Mouse (Mus musculus): ENCODE data around the gene 4930442H23Rik. TPM values are rescaled to one million over a fixed set of nuclear protein-coding genes. Genes with fewer than 3 reads are reported as not detected.

The 4930442H23Rik gene
- polyA plus RNA-seq, 1 experiment from 2014 or later: not detected

DNA sequence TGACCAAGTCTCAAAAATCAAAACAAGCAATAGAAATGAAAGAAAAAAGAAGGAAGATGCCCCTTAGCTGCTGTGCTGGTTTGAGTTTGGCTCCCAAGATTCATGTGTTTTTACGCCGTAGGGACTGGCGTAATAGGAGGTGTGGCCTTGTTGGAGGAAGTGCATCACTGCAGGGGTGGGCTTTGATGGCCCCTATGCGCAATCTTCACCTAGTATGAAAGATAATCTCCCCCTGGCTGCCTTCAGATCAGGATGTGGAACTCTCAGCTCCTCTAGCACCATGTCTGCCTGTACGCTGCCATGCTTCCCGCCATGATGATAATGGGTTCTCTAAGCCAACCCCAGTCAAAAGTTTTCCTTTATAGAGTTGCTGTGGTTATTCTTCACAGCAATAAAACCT is 32.6 kb upstream of the 4930442H23Rik start:
- ATAC-seq (ENCODE audit: insufficient number of reproducible peaks, insufficient read depth, low FRiP score, low TSS enrichment): no peak
- WGBS: 88% methylated on average over 6 of the region's 6 CpGs
- no peak overlapping the region for H3K27ac ChIP-seq
- H3K4me3 ChIP-seq: no peak overlapping the region
- peaks cover 3% of the 10 kb centered on the region; the same call in 1 of the 2 replicates for H3K9me3 ChIP-seq
- H3K4me1 ChIP-seq: no peaks in the 10 kb centered on the region
- no peak overlapping the region for H3K9ac ChIP-seq
- no peaks in the 10 kb centered on the region for H3K36me3 ChIP-seq
- H3K4me2 ChIP-seq (replicated peaks): no peak overlapping the region
- no peaks in the 10 kb centered on the region for H3K27me3 ChIP-seq

DNA sequence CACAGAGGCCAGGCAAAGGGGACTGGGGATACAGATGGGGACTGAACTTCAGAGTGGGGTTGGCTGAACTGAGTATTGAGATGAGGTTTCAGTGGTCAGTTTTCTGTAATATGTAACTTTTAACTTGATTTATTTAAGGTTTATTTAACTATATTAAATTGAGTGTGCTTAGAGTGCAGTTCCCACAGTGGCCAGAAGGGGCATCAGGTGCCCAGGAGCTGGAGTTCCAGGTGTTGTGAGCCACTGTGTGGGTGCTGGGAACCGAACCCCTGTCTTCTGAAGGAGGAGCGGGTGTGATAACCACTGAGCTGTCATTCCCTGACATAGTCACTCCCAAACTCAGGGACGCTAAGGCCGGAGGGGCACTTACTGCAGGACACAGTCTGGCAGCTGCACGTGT is 26.5 kb upstream of the 4930442H23Rik start:
- no peaks in the 10 kb centered on the region for H3K4me1 ChIP-seq
- H3K27ac ChIP-seq: no peak overlapping the region
- H3K27me3 ChIP-seq: no peaks in the 10 kb centered on the region
- no peak overlapping the region for H3K4me3 ChIP-seq
- WGBS: 92% methylated on average over 5 of the region's 5 CpGs
- no peak overlapping the region for H3K4me2 ChIP-seq (replicated peaks)
- ATAC-seq (ENCODE audit: insufficient number of reproducible peaks, insufficient read depth, low FRiP score, low TSS enrichment): no peak
- H3K36me3 ChIP-seq: no peaks in the 10 kb centered on the region
- peaks cover 3% of the 10 kb centered on the region; the same call in 1 of the 2 replicates for H3K9me3 ChIP-seq
- no peak overlapping the region for H3K9ac ChIP-seq

DNA sequence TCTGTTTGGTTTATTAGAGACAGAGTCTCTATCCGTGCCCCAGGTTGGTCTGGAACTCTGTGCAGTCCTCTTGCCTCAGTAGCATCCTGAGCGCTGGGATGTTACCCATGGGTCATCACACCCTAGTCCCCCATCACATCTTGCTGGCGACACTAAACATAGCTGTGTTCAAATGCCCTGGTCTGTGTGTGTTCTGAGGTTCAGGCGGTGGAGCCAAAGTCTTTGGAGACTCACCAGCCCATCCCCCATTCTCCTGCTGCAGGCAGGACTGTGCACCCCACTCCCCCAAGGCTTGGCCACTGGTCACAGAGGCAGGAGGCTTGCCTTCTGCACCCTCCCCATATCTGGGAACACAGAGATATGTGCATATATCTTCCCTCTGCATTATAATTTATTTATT is 20.5 kb upstream of the 4930442H23Rik start:
- WGBS: 67% methylated on average over 4 of the region's 4 CpGs
- Histone ChIP-seq H3K27me3 (0 out of 2 replicates have a peak, but pooled peaks cover 2% of the 10 kb centered on the region), H3K36me3 (no peaks in the 10 kb centered on the region), H3K9me3 (no peaks in the 10 kb centered on the region), H3K4me1 (no peaks in the 10 kb centered on the region), H3K9ac (no peak overlapping the region; the same call in 1 of the 2 replicates), H3K4me2 (replicated peaks) (no peak overlapping the region), H3K4me3 (no peak overlapping the region), H3K27ac (no peak overlapping the region)
- no peak for ATAC-seq (ENCODE audit: insufficient number of reproducible peaks, insufficient read depth, low FRiP score, low TSS enrichment)

DNA sequence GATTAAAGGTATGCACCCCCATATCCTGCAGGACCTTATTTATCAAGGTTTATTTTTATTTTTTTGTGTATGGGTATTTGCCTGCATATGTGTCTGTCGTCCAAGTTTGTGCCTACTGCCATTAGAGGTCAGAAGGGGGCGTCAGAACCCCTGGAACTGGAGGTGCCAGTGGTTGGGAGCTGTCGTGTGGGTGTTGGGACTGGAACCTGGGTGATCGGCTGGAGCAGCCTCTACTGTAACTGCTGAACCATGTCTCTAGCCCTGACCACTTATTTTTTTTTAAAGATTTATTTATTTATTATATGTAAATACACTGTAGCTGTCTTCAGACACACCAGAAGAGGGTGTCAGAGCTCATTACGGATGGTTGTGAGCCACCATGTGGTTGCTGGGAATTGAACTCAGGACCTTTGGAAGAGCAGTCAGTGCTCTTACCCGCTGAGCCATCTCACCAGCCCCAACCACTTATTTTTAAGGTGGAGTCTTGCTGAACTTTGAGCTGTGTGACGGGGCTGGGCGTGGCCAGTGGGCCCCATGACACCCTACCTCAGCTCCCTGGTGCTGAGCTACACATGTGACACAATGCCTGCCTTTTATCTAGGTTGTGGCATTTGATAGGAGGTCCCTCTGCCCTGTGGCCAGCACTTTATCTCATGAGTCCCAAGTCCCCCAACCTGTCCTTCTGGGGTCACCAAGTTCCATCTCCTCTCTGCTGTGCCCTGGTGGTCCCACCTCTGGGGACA is 19.5 kb upstream of the 4930442H23Rik start:
- no peak for ATAC-seq (ENCODE audit: insufficient number of reproducible peaks, insufficient read depth, low FRiP score, low TSS enrichment)
- H3K4me3 ChIP-seq: no peak overlapping the region
- H3K27me3 ChIP-seq: 0 out of 2 replicates have a peak, but pooled peaks cover 5% of the 10 kb centered on the region
- H3K27ac ChIP-seq: no peak overlapping the region
- H3K9ac ChIP-seq: no peak overlapping the region
- H3K36me3 ChIP-seq: no peaks in the 10 kb centered on the region
- no peaks in the 10 kb centered on the region for H3K4me1 ChIP-seq
- H3K4me2 ChIP-seq (replicated peaks): no peak overlapping the region
- WGBS: 64% methylated on average over 8 of the region's 8 CpGs
- no peaks in the 10 kb centered on the region for H3K9me3 ChIP-seq

DNA sequence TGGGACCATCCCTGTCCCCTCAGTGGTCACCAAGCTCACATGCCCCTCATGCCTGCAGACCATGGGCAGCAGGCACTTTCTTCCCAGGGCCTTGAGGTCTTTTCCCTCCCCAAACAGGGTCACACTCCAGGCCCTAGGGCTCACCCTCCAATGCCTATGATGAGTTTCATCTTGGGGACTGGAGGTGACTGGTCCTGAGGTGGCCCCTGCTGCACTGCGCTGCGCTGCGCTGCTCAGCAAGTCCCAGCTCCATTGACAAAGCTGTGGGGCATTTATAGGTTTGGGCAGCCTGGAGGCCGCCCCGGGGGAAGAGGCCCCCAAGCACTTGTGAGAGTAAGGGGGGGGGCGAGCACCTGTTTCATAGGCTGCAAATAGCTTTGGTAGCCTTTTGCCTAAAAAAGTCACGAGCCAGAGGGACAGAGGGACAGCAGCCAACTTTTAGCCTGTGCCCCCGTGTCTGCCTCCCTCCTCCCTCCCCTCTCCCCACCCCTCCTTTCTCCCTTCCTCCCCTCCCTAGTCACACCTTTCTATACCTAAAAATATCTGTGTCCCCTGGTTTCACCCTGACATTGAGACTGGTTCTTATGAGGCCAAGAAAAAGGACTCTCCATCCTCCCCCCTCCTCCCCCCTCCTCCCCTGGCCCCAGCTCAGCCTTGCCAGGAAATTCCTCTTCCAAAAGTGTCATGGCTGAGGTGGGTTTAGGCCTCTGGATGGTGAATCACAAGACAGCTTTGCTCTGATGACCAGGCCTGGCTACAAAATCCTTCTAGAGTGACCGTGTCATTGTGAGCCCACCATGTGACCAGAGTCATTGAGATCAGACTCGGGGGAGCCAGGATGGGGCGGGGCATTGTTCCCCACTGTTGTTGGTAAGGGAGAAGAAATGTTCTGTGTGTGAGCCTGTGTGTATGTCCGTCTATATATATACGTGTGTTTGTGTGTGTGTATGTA is 18.4 kb upstream of the 4930442H23Rik start, which contains the start of gene Nmrk2:
TSS of gene Nmrk2 (minus strand) at position 245 of the 952 bp plus-strand sequence.
- 52% methylated on average over 13 of the region's 13 CpGs for WGBS
- Histone ChIP-seq H3K4me1 (no peaks in the 10 kb centered on the region), H3K27ac (no peak within 1 kb of the TSS), H3K9ac (no peak within 1 kb of the TSS), H3K4me3 (no peak within 1 kb of the TSS), H3K36me3 (no peaks in the 10 kb centered on the region), H3K4me2 (replicated peaks) (no peak within 1 kb of the TSS), H3K9me3 (no peaks in the 10 kb centered on the region), H3K27me3 (peaks cover 10% of the 10 kb centered on the region)
- ATAC-seq (ENCODE audit: insufficient number of reproducible peaks, insufficient read depth, low FRiP score, low TSS enrichment): no peak

DNA sequence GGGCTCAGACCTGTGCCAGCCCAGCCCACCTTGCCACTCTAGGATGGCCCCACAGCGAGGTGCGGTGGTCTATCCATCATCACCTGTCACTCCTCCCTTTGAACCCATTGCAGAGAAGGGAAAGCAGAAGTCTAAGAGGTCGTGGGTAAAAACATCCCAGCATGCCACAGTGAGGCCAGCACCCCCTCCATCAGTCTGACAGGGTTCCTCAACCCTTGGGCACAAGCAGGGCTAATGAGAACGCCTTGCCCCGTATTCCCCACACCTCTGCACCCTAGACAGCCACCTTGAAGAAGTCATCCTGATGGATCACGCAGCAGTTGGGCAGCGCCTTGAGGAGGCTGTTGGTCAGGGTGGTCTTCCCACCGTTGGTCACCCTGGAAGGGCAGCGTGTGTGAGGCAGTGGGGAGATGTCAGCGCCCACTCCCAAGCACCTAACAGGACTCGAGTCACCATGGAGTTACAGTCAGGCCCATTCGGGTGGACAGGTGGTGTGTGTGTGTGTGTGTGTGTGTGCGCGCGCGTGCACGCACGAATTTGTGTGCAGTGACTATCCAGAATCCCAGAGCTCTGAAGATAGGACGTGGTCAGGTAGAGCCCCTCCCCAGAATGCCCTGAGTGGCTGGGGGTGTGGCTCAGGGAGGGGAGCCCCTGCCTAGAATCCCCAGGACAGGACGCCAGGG is 17.1 kb upstream of the 4930442H23Rik start:
- Histone ChIP-seq H3K9ac (no peak overlapping the region), H3K4me3 (no peak overlapping the region), H3K9me3 (no peaks in the 10 kb centered on the region), H3K36me3 (no peaks in the 10 kb centered on the region), H3K4me1 (no peaks in the 10 kb centered on the region), H3K27ac (no peak overlapping the region), H3K4me2 (replicated peaks) (no peak overlapping the region), H3K27me3 (peaks cover 24% of the 10 kb centered on the region)
- ATAC-seq (ENCODE audit: insufficient number of reproducible peaks, insufficient read depth, low FRiP score, low TSS enrichment): no peak
- 73% methylated on average over 20 of the region's 20 CpGs for WGBS

DNA sequence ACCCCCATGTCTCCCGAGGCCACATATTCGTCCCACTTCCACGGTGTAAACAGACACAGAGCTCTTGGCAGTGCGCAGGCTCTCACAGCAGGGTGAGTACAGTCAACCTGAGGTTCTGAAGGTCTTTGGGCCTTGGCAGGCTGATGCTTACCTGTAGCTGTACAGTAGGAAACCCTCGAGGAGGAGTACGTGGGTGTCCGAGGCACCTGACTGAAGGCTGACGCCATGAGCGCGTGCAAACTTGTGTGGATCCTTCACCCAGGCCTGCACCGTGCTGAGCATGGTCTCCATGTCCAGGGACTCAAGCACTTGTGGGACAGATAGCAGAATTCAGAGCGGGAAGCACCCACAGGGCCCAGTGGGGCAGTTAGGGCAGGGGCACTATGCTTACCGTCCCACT is 16.5 kb upstream of the 4930442H23Rik start:
- H3K9ac ChIP-seq: no peak overlapping the region
- WGBS: 84% methylated on average over 13 of the region's 13 CpGs
- H3K4me1 ChIP-seq: no peaks in the 10 kb centered on the region
- no peak overlapping the region for H3K27ac ChIP-seq
- H3K4me3 ChIP-seq: no peak overlapping the region
- ATAC-seq (ENCODE audit: insufficient number of reproducible peaks, insufficient read depth, low FRiP score, low TSS enrichment): no peak
- no peaks in the 10 kb centered on the region for H3K9me3 ChIP-seq
- no peaks in the 10 kb centered on the region for H3K36me3 ChIP-seq
- H3K27me3 ChIP-seq: peaks cover 30% of the 10 kb centered on the region
- H3K4me2 ChIP-seq (replicated peaks): no peak overlapping the region

DNA sequence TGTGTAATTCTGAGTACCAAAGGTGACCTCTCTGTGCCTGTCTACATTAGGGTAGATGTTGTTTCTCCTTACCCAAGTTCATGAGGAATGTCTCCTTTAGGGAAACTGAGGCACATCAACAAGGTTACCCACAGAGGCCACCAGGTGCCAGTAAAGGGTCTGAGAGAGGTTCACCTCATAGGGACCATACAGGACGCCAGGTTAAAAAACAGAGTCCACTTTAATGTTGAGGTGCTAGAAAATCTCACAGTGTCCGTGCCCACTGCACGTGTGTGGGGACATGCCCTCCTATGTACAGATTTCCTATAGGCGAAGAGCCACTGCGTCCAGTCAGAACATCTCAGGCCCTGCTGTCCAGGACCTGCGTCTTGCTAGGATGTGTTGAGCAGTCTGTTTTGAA is 15.3 kb upstream of the 4930442H23Rik start:
- Histone ChIP-seq H3K27ac (no peak overlapping the region), H3K9me3 (no peaks in the 10 kb centered on the region), H3K9ac (no peak overlapping the region), H3K27me3 (peaks cover 41% of the 10 kb centered on the region), H3K36me3 (no peaks in the 10 kb centered on the region), H3K4me3 (no peak overlapping the region), H3K4me2 (replicated peaks) (no peak overlapping the region), H3K4me1 (0 out of 2 replicates have a peak, but pooled peaks cover 7% of the 10 kb centered on the region)
- WGBS: 80% methylated on average over 6 of the region's 6 CpGs
- no peak for ATAC-seq (ENCODE audit: insufficient number of reproducible peaks, insufficient read depth, low FRiP score, low TSS enrichment)

DNA sequence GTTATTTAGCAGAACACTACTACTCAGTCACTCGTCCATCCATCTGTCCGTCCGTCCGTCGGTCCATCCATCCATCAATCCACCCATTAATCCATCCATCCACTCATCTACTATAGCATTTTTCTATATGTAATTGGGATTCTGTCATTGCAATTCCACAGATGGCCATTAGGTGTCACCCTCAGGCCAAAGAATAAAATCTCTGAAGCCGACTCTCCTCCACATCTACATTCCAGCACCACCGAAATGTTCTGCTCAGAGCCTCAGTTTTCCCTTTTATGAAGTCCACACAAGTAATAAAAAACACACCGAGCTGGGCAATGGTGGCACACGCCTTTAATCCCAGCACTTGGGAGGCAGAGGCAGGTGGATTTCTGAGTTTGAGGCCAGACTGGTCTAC is 14.6 kb upstream of the 4930442H23Rik start:
- peaks cover 46% of the 10 kb centered on the region for H3K27me3 ChIP-seq
- 0 out of 2 replicates have a peak, but pooled peaks cover 9% of the 10 kb centered on the region for H3K4me1 ChIP-seq
- ATAC-seq (ENCODE audit: insufficient number of reproducible peaks, insufficient read depth, low FRiP score, low TSS enrichment): no peak
- H3K9me3 ChIP-seq: no peaks in the 10 kb centered on the region
- H3K4me2 ChIP-seq (replicated peaks): no peak overlapping the region
- WGBS: 4% methylated on average over 9 of the region's 9 CpGs
- H3K9ac ChIP-seq: no peak overlapping the region
- H3K36me3 ChIP-seq: no peaks in the 10 kb centered on the region
- H3K4me3 ChIP-seq: no peak overlapping the region
- H3K27ac ChIP-seq: no peak overlapping the region

DNA sequence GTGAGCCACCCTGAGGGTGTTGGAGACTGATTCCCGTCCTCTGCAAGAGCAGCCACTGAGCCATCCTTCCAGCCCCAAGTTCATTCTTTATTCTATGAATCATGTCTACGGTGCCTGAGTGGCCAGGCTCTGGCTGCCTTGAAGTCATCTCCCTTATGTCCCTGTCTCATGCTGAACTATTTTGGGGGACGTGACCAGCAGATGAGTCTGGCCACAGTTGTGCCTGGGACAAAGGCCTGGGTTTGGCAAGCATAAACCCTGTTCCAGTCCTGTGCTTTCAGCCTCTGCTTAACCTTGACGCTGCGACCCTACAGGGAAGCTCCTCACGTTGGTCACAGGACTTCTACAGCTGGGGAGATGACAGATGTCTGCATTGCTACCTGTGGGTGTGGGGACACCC is 13.7 kb upstream of the 4930442H23Rik start:
- peaks cover 51% of the 10 kb centered on the region for H3K27me3 ChIP-seq

DNA sequence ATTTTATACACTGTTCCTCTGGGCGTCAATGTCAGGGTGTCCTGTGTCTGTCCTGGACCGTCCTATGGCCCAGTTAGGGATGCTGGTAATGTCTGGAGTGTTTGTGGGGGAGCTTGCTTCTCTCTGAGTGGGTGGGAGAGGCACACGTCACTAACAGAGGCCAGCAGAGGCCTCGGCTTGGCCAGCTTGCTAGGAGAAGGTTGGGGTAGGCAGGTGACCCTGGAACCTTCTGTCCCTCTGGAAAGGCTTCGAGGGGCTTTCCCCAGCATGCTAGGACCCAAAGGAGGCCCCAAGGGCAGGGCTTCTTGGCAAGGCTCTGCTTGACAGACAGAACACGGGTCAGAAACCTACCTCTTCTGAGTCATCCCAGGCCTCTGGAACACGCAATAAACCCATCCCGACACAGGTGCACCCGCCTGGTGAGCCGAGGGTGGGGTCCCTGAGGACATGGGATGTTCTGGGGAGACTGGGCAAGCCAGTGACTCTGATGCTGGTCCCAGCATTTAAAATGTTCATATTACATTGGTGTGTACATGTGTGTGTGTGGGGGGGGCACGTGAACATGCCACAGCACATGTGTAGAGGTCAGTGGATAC is 12.9 kb upstream of the 4930442H23Rik start:
- H3K4me3 ChIP-seq: no peak overlapping the region
- H3K9me3 ChIP-seq: no peaks in the 10 kb centered on the region
- 61% methylated on average over 11 of the region's 11 CpGs for WGBS
- H3K27me3 ChIP-seq: peaks cover 51% of the 10 kb centered on the region
- no peaks in the 10 kb centered on the region for H3K36me3 ChIP-seq
- no peak overlapping the region for H3K27ac ChIP-seq
- no peak overlapping the region for H3K4me2 ChIP-seq (replicated peaks)
- H3K4me1 ChIP-seq: 0 out of 2 replicates have a peak, but pooled peaks cover 15% of the 10 kb centered on the region
- no peak overlapping the region for H3K9ac ChIP-seq
- no peak for ATAC-seq (ENCODE audit: insufficient number of reproducible peaks, insufficient read depth, low FRiP score, low TSS enrichment)

More for the DNA sequence above, 13.7 kb upstream of the 4930442H23Rik start:
- Histone ChIP-seq H3K4me2 (replicated peaks) (no peak overlapping the region), H3K27ac (no peak overlapping the region), H3K4me1 (0 out of 2 replicates have a peak, but pooled peaks cover 12% of the 10 kb centered on the region), H3K9me3 (no peaks in the 10 kb centered on the region), H3K9ac (no peak overlapping the region), H3K36me3 (no peaks in the 10 kb centered on the region), H3K4me3 (no peak overlapping the region)
- no peak for ATAC-seq (ENCODE audit: insufficient number of reproducible peaks, insufficient read depth, low FRiP score, low TSS enrichment)
- 50% methylated on average over 6 of the region's 6 CpGs for WGBS
